Mouse (Mus musculus) E14TG2a.4 (cell line): ENCODE results near the gene Cmtm4.

Source experiments
- H3K27me3 ChIP-seq: 2 replicates; pipeline ENCODE4 v1.6.1; 2014; ENCODE audit warnings: low read length, control low read depth; ENCODE audit not compliant: insufficient read depth
- H3K36me3 ChIP-seq: 2 replicates; pipeline ENCODE4 v1.6.1; 2014; ENCODE audit warnings: low read length, control low read depth; ENCODE audit not compliant: insufficient read depth
- H3K4me1 ChIP-seq: replicated peaks from 2 replicates; pipeline ENCODE4 v1.6.1; 2014; ENCODE audit warnings: low read depth, low read length, control low read depth
- H3K4me3 ChIP-seq: replicated peaks from 2 replicates; pipeline ENCODE4 v1.5.1; 2014; ENCODE audit warnings: mild to moderate bottlenecking, low read length
- H3K9me3 ChIP-seq: 2 replicates; pipeline ENCODE4 v1.6.1; 2014; ENCODE audit warnings: low read length, control low read depth
- CTCF ChIP-seq: conservative IDR thresholded peaks from 2 replicates; pipeline ENCODE4 v1.5.1; 2014; ENCODE audit warnings: low read length
- NANOG ChIP-seq: IDR thresholded peaks from 2 replicates; pipeline ENCODE4 v1.6.1; 2014; ENCODE audit warnings: borderline replicate concordance, low read length, mixed read lengths
- POU5F1 ChIP-seq: IDR thresholded peaks from 2 replicates; pipeline ENCODE4 v1.6.1; 2014; ENCODE audit warnings: low read length, borderline replicate concordance

Gene Cmtm4

GRCm38 (mm10) chr8:104341678-104342077 is 53.9 kb downstream of the Cmtm4 start:
- Histone ChIP-seq H3K4me3 (peak overlapping the region; percentile 81), H3K36me3 (no peaks in the 10 kb centered on the region), H3K27me3 (peaks cover 54% of the 10 kb centered on the region), H3K4me1 (peaks cover 26% of the 10 kb centered on the region), H3K9me3 (no peaks in the 10 kb centered on the region)
- no peak for TF ChIP-seq NANOG
- TF ChIP-seq POU5F1, result no peak

- Histone ChIP-seq H3K4me3 (peak overlapping the region; percentile 81), H3K27me3 (peaks cover 54% of the 10 kb centered on the region), H3K9me3 (no peaks in the 10 kb centered on the region), H3K4me1 (peaks cover 22% of the 10 kb centered on the region), H3K36me3 (no peaks in the 10 kb centered on the region)
- TF ChIP-seq NANOG (no peak), CTCF (no peak), POU5F1 (no peak)
Observed at GRCm38 (mm10) chr8:104341106-104341561, 54.5 kb downstream of the Cmtm4 start.

GRCm38 (mm10) chr8:104340233-104341105 is 55.1 kb downstream of the Cmtm4 start:
- Histone ChIP-seq H3K4me1 (peaks cover 22% of the 10 kb centered on the region), H3K4me3 (peak overlapping the region; percentile 81), H3K27me3 (peaks cover 54% of the 10 kb centered on the region), H3K9me3 (no peaks in the 10 kb centered on the region), H3K36me3 (no peaks in the 10 kb centered on the region)
- TF ChIP-seq CTCF (peak; percentile 3; the same call in 1 of the 2 replicates), POU5F1 (no peak), NANOG (no peak)

GRCm38 (mm10) chr8:104339983-104340232 is 55.7 kb downstream of the Cmtm4 start:
- Histone ChIP-seq H3K27me3 (peaks cover 54% of the 10 kb centered on the region), H3K4me3 (peak overlapping the region; percentile 81), H3K4me1 (peaks cover 22% of the 10 kb centered on the region), H3K36me3 (no peaks in the 10 kb centered on the region), H3K9me3 (no peaks in the 10 kb centered on the region)
- TF ChIP-seq POU5F1 (no peak), CTCF (no peak), NANOG (no peak)

- H3K36me3 ChIP-seq, result no peaks in the 10 kb centered on the region
- peaks cover 22% of the 10 kb centered on the region for H3K4me1 ChIP-seq
- H3K4me3 ChIP-seq, result peak within 1 kb of the TSS; percentile 81
- peaks cover 54% of the 10 kb centered on the region for H3K27me3 ChIP-seq
- H3K9me3 ChIP-seq, result peaks cover 4% of the 10 kb centered on the region
- TF ChIP-seq CTCF (no peak), NANOG (no peak), POU5F1 (no peak)
Observed at GRCm38 (mm10) chr8:104339229-104339982, 56.2 kb downstream of the Cmtm4 start, which contains the start of gene Cmtm3. Gene Cmtm3 (plus strand): TSS chr8:104339410.

- H3K4me1 ChIP-seq, result peaks cover 18% of the 10 kb centered on the region
- TF ChIP-seq CTCF, result peak; percentile 20
- no peak for TF ChIP-seq NANOG
- TF ChIP-seq POU5F1, result no peak
- H3K27me3 ChIP-seq, result peaks cover 44% of the 10 kb centered on the region
Observed at GRCm38 (mm10) chr8:104337890-104338289, 57.7 kb downstream of the Cmtm4 start.

GRCm38 (mm10) chr8:104336806-104337205 is 58.8 kb downstream of the Cmtm4 start:
- Histone ChIP-seq H3K36me3 (no peaks in the 10 kb centered on the region), H3K4me1 (peaks cover 16% of the 10 kb centered on the region), H3K27me3 (peaks cover 33% of the 10 kb centered on the region), H3K4me3 (no peak overlapping the region), H3K9me3 (peaks cover 12% of the 10 kb centered on the region)
- no peak for TF ChIP-seq CTCF
- no peak for TF ChIP-seq NANOG
- TF ChIP-seq POU5F1, result no peak

More at GRCm38 (mm10) chr8:104337890-104338289, 57.7 kb downstream of the Cmtm4 start:
- H3K36me3 ChIP-seq, result no peaks in the 10 kb centered on the region
- H3K4me3 ChIP-seq, result no peak overlapping the region
- H3K9me3 ChIP-seq, result peaks cover 12% of the 10 kb centered on the region

- Histone ChIP-seq H3K4me1 (peaks cover under 1% of the 10 kb centered on the region; the same call in 1 of the 2 replicates), H3K4me3 (no peak overlapping the region), H3K36me3 (no peaks in the 10 kb centered on the region), H3K27me3 (peaks cover 11% of the 10 kb centered on the region), H3K9me3 (peaks cover 12% of the 10 kb centered on the region)
- TF ChIP-seq CTCF (no peak), NANOG (no peak), POU5F1 (no peak)
Observed at GRCm38 (mm10) chr8:104334196-104334595, 61.4 kb downstream of the Cmtm4 start.

- H3K4me1 ChIP-seq, result no peaks in the 10 kb centered on the region
- no peaks in the 10 kb centered on the region for H3K36me3 ChIP-seq
- H3K27me3 ChIP-seq, result peaks cover 7% of the 10 kb centered on the region
- no peak overlapping the region for H3K4me3 ChIP-seq
- TF ChIP-seq CTCF (no peak), POU5F1 (no peak), NANOG (no peak)
- peaks cover 12% of the 10 kb centered on the region for H3K9me3 ChIP-seq
Observed at GRCm38 (mm10) chr8:104333786-104334185, 61.8 kb downstream of the Cmtm4 start.
